Mouse (Mus musculus) right cerebral cortex, postnatal 36 days (tissue): Measurements from ENCODE around the gene Stat3.

ENCODE experiments used
- DNase-seq, 2 experiments: peaks; one replicate each; pipeline ENCODE4 v3.0.0; 2022; ENCODE audit warnings: low spot score in 2 of 2, mixed read lengths in 1 of 2

Gene Stat3

DNA sequence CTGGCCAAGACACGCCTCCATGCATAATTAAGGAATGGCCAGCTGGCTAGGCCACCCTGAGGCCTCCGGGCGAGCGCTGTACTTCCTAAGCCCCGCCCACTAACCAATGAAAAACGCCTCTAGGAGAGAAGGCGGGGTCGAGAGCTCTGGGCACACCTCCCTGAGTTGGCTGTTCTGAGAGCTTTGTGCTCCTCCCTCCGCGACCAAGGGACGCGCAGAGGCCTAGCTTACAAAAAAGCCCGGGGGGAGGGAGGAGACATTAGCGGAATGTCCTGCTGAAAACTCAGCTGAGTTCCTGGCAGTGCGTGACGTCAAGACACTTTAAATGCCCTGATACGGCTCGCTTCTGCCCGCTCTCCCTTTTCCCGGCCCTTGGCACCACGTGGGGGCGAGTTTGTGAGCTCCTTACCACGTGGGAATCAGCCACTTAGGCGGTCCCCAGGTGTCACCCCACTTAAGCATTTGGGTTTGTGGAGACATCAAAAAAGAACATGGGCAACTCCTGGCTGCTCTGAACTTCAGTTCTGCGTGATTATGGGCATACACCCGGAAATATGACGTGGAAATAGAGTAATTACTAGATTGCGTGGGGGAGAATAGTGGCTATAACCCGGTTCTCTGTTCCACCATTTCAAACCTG is at the start of gene Stat3:
Stat3 (minus strand) TSS at position 29 of the 640 bp plus-strand sequence.
- peak; percentile 98 to 99 for DNase-seq

DNA sequence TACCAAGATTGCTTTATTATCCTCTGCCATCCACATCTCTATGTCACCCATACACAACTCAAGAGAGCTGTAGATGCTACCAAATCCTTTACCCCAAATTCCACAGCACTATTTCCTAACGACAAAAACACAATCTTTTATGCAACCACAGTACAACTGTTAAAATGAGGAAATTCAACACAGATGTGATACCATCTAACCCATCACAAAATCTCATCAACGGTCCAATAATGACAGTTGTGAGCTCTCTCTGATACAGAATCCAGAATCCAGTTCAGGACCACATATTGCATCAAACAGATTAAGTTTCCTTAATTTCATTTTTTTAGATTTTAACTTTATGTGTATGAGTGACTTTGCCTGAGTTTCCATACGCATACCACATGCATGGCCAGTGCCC is 49.3 kb upstream of the Stat3 start:
- DNase-seq = no peak

DNA sequence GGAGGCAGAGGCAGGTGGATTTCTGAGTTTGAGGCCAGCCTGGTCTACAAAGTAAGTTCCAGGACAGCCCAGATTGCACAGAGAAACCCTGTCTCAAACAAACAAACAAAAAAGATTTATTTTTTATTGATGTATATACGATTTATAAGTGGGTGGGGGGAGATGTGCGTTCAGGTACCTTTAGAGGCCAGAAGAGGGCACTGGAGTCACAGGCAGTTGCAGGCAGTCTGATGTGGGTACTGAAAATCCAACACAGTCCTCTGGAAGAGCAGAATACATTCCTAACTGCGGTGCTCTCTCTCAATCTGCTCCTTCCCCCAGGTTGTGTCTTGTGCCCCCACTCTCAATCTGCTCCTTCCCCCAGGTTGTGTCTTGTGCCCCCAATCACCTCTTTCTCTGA is 46.3 kb upstream of the Stat3 start:
- no peak for DNase-seq

DNA sequence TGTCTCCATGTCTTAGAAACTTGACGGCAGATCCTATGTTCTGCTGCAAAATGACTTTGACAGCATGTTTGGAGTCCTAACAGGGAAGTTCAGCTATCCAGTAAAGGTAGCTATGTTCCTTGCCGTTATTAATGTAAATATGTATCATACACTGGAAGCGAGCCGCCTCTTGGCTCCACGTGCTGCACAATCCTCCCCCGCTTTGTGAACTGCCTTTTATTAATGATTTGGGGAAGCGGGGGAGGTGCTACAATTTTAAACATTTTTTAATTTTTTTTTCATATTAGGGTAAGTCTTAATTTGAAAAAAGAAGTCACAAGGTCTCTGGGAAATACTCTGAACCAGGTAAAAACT is 44.4 kb upstream of the Stat3 start:
- no peak for DNase-seq

DNA sequence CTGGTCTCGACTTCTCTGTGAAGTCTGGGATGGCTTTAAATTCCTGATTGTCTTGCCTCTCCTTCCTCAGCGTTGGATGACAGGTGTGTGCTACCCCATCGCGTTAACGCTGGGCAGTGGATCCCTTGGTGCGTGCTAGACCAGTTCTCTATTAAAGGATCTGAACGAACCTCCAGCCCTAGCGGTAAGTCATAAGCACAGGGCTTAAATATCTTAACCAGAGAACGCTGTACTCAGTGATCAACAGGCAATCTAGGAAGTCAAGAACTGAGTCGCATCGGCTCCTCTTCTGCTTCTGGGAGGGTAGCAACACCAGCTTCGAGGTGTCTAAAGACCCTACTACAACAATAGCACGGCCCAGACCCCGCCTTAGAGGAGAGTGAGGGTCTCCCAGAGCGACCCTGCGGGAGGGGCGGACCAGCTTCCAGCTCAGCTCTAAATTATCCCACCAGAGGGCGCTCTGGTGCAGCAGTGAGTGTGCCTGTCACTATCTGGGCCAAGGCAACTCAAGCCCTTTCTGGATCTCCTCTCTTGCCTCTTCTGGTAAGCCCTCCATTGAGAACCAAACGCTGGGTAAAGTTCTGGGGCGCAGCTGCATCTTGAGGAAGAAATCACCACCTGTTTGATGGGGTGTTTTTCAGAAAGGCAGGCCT is 43.9 kb upstream of the Stat3 start:
- DNase-seq = peak in 1 of 2 experiments; percentile 40

DNA sequence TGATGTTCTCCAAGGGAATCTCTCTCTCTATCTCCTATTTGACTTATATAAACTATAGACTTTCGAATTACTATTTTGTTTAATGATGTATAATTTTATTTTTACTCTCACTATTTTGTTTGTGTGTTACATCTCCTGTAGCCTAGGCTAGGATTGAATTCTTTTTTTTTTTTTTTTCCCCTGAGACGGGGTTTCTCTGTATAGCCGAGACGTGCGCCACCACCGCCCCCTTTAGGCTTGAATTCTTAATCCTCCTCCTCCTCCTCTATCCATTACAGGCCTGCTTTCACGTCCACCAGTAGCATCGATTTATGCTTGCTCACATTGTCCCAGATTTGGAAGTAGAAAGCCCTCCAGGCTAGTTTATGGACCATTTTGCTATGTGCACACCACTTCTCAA is 42.7 kb upstream of the Stat3 start:
- no peak for DNase-seq

DNA sequence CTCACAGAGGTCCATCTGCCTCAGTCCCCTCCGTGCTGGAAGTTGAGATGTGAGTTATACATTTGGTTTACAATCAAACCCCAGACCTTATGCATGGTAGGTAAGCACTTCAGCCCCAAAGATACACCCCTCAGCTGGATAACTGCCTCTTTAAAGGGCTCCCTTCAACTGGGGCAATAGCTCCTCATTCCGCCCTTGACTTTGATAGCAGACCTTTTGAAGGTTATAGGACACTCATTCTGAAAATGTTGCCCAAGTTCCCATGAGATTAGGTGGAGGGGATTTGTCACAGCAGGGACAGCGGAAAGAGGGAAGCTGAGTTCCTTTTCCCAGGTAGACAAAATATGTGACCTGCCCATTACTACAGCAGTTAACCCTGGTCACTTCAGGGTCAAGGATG is 41.9 kb upstream of the Stat3 start:
- DNase-seq = no peak

DNA sequence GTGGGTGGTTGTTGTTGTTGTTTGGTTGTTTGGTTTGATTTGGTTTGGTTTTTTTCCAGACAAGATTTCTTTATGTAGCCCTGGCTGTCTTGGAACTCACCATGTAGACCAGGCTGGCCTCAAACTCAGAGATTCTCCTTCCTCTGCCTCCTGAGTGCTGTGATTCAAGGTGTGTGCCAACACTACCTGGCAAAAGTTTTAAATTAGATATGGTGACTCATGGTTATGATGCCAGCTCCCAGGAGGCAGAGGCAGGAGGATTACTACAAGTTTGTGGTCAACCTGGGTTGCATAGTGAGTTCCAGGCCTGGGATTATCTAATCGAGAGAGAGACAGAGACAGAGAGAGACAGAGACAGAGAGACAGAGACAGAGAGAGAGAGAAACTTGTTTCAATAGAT is 41.1 kb upstream of the Stat3 start:
- no peak for DNase-seq

DNA sequence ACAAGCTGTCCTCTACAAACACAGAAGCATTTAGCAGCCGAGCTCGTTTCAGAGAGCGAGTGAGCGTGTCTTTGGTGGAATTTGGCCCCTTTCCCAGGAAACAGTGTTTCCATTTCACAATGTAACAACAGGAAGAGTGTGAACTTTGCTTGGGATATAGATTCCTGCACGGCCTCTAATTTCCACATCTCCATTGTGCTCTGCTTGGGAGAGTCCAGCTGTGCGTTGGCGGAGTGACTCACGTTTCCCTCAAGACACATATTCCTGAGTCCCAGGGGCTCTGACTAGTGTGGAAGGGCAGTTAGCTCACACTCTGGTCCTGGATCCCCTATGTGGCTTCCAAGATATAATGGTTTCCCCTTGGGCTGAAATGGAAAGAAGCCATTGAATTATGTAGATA is 40.5 kb upstream of the Stat3 start:
- DNase-seq = no peak

DNA sequence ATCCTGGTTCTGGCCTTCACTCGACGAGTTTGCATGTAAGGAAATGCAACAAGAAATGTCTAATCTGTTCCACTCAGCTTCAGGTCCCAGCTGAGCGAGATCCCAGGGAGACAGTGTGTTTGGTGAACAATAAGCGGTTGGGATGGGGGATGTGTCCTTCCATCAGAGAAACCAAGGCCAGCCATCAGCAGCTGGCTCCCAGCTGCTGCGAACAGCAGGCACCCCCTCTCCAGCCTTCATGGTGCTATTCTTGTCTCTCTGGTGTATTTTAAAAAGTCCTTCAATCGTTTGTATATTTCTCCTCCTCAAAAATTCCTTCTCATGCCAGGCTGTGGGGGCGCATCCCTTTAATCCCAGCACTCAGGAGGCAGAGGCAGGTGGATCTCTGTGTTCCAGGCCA is 35.9 kb upstream of the Stat3 start:
- DNase-seq = no peak

DNA sequence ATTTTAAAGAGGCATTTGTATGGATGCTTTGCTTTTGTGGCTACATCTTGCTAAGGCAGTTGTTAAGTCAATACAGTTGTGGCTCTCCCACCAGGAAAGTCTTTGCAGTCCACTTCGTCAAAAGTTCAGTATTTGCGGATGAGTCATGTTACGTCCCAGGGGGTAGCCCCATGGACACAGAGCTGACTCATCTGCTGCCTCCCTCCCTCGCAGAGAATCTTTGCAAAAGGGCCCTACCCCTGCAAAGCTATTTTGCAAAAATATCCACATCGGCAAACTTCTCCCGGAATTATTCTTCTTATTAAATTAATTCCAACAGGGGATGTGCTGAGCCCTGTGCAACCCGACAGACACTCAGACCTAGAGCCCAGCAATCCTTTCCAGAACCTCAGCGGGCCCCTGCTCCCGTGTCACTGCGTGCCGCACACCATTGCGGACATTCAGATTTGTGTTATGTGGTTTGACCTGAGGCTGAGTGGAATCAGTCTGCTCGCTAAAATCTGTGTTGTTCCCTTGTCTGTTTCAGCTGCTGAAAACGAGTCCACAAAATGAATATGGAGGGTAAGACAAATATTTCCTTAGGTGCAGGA is 35.1 kb upstream of the Stat3 start:
- no peak for DNase-seq

DNA sequence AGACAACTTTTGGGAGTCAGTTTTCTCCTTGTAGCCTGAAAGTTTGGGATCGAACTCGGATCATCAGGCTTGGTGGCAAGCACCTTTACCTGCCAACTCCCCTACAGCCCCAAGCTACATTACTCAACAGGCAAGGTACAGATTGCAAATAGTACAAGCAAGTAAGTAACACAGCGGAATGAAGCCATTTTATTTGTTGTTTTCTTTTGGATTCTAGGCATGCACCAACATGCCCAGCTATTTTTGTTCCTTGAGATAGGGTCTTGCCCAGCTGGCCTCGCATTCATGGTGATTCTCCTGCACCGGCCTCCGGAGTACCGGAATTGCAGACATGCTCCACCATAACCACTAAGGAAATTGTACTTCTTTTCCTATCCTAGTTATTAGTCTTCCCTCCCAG is 33.9 kb upstream of the Stat3 start:
- DNase-seq = no peak

DNA sequence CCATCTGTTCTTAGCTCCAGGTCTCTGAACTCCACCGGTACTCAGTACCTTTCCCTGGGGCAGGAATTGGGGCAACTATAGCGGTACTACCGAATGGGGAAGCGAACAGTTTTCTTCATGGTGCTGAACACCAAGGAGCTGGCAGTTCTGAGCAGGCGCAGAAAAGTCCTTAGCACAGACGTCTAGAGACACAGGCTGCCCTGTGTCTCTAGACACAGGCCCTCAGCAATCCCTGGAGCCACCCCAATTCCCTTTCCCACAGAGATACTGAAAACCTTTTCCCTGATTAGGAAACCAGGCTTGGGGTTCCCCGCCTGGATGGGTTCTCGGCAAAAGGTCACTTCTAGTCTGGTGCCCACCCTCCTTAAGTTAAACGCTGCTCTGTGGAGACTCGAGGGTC is 32.1 kb upstream of the Stat3 start:
- no peak for DNase-seq

DNA sequence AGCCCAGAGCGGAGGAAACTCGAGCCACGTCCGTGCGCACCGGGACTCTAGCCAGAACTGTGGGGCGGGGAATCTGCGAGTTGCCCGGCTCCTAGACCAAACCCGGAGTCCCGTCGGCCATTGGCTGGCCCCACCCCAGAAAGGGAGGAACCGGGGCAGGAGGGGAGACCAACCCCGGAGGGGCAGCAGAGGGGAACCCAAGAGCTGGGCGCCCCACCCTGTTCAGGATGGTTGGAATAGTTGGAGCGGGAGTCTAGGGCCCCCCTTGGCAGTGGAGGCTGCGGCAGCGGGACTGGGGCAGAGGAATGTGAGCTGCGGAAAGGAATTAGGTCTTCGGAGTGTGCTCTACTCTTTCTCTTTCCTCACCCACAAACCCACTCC is 31.2 kb upstream of the Stat3 start, which contains the start of gene Cavin1:
Cavin1 (minus strand) TSS at position 331 of the 381 bp plus-strand sequence.
- DNase-seq = peak in 1 of 2 experiments; percentile 34

DNA sequence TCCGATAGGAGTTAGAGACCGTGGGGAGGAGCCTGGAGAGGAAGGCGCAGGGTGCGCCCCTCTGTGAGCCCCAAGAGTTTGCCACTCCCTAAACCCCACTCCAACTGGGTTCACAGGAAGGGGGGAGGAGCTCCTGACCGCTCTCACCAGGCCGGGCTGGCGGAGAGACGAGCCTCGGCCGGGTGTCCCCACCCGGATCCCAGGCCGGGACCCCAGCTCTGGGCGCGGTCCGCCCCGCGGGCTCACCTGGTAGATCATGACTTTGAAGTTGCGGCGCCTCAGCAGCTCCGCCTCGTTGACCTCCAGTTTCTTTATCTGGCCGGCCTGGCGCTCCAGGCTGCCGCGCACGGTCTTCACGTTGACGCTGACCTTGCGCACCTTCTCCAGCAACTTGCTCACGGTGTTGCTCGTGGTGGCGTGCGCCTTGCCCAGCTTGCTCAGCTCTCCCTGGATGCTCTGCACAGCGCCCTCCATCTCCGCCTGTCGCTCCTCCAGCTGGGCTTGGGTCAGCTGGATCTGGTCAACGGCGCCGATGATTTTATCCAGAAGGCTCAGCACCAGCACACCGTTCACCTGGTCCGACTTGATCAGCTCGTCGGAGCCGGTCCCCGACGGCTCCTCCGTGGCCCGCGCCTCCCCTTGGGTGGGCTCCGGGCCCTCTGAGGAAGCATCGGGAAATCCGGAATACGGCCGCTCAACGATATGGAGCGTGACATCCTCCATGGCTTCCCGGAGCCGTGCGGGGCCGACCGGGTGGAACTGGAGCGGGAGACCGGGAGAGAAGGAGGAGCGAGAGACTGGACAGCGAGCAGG is 30.6 kb upstream of the Stat3 start:
- DNase-seq = no peak

DNA sequence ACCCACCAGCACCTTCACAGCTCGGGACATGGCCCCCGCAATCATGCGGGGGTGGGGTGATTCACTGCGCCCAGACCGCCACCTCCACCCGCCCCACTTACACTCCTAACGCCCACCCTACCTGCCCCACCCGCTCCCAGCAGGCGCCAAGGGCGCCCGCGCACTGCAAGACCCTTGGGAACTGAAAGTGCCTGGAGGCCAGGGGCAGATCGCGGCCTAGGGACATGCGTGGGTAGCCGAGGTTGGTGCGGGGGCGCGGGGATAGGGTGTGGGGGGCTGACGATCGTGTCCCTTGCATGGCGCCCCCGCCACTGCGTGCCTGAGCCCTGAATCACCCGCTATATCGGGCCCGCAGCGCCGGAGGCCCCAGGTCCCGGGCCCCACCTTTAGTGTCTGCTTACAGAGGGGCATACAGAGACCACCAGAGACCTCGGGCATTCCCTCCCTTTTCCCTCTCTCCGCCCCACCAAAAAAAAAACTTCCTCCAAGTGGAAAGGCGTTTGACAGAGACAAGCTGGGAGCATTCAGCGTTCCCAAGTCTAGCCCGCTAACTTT is 29.9 kb upstream of the Stat3 start:
- no peak for DNase-seq

DNA sequence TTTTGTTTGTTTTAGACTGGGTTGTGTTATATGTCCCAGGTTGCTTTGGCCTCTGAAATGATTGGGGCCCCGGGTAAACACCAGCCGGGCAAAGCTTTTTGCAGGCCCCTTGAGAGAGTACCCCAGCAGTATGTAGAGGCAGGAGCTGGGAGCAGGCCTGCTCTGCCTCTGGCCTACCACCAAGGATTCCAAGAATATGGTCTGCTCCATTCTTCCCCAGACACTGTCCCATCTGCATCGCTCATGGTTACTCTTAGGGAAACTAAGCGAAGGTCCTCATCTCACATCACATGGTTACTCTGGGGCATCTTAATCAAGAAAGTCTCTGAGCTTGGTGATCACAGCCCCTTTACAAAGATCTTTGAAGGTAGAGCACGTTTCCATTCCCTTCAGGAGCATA is 29.2 kb upstream of the Stat3 start:
- DNase-seq = no peak

DNA sequence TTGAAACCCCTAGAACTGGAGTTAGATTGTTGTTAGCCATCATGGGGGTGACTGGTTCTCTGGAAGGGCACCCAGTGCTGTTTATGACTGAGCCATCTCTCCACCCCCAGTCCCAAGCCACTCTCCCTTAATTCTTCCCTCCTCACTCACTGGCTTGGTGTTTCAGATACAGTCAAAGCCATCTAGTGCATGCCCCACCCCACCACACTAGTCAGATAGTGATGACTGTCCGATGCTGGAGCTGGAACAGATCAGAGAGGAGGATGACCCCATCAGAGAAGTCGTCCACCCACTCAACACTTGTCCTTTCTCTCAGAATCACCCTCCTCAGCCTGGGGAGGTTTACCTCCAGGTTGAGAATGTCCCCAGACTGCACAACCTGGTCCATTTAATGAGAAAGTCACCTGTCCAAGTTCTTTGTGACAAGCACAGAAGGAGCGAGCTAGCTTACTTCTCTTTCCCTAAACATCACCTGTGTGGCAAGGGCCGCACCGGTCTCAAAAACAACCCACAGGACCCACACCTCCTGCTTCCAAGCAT is 28.6 kb upstream of the Stat3 start:
- no peak for DNase-seq

DNA sequence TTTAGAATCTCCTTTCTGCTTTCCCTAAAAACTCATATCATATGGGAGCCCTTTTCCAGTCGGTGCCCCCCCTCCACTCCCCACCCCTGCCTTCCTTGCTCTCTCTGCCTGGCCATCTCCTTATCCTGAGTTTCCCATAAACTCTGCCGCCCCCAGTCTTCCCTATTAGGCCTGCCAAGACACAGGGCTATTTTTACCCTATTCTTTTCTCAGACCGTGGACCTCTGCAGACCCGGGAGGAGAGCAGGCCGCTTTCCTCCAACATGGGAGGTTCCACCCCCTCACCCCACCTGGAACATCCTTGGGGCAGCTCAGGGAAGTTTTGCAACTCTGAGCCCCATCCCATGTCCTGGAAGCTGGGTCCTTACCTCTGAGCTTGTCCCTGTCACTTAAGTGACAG is 28.0 kb upstream of the Stat3 start:
- no peak for DNase-seq

DNA sequence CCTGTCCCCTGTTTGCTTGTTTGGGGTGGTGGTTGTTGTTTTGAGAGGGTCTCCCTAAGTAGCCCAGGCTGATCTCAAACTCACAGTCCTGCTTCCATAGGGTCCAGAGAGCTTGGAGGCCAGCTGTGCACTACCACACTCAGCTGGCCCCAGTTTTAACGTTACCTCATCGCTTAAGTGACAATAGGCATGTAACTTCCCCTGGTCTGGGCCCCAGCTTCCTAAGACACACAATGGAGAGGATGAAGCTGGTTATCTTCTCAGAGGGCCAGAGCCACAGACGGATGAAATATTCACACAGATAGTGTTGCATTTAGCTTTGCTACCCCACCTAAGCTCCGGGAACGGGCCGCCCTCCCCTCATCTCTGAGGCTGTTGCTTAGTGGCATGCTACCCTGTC is 26.4 kb upstream of the Stat3 start:
- DNase-seq = no peak

DNA sequence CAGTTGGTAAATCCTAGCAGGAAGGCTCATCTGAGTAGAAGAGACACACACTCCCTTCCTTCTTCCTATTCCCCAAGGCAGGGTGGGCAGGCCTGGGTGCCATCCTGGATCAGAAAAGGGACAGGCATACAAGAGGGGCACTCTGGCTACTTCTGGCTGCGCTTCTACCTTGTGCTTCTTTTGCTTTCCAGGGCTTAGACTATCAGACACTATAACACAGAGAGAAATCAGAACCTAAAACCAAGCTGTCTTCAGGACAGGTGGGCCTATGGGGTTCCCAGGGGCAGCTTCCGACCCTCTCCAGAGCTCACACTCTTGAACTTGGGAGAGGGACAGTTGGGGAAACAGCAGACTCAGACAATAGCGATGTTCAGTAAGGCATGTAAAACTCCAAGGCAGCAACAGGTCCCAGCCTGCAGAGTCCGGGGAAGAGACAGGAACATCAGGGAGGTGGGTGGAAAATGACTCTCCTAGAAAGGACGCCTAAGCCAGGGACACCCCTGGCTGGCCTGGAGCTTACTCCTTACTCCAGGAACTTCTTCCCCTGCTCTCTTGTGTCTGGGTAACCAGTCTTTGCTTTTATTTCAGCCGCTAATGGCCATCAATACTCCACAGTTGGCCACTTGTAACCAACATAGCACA is 25.7 kb upstream of the Stat3 start:
- DNase-seq = no peak

DNA sequence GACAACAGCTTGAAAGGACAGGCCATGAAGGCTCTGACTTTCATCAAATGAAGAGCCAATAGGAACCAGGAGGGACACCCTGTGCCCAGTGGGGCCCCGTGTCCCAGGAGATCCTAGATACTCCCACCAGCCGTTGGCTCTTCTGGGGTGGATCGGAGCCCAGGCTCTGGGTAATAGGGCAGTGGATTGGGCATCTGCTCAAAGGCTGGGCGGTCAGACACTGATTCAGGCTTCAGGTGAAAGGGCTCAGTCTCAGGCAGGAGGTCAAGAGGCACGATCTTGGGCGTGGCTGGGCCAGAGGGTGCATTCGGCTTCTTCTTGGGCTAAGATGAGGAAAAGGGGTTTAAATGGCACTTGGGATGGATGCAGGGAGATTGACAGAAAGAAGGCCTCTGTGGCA is 24.8 kb upstream of the Stat3 start:
- no peak for DNase-seq
